Mouse (Mus musculus): ENCODE results near the gene Tceal3.
"Not testable (repeated sequence)": the region's sequence is repeated elsewhere in the genome, so short reads cannot be mapped to it uniquely, and the experiment has no call there.

Tceal3 gene

DNA sequence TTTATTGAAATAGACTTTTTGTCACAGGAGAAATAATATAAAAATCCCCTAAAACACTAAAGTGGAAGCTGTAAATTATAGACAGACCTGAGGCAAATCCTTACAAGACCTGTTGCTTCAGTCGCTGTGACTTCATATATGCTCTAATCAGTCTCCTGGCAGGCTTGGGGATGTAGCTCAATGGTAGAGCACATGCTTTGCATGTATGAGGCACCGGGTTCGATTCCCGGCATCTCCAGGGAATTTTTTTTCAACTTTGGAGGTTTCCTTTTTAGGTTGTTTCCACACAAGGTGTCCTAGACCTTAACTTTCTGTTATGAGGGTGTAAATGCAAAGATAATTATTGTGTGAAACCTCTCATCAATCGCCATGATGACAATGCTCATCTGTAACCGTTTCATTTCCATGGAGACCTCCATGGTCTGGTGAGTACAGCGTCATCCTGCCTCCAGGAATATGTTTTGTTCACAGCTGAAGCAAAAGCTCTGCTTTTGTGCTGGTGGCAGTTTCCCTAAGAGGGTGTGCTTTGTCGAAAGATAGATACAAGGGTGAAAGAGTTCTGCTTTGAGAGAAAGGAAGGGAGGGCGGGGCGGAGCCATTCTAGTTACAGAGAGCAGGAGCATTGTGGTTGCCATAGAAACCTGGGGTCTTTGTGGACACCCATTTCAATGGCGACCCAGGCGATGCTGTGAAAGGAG, at the start of gene Tceal3:
TSS of gene Tceal3 (plus strand) at position 644 of the 698 bp plus-strand sequence.
- peak; percentile 77 for DNase-seq

DNA sequence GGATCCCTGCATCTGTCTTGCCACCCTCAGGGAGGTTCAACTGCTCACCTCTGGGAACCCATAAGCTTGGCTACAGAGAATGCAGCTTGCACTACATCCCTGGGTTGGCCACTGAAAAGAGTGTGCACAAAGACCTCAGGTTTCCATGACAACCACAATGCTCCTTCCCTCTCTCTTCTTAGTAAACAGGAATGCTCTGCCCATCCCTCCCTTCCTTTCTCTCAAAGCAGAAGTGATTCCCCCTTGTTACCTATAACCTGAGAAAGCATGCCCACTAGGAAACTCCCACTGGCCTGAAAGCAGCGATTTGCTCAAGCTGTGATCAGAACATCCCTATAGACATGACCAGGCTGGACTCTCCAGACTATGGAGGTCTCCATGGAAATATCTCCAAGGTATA, 46.7 kb upstream of the Tceal3 start, which contains the start of gene Kir3dl2:
TSS of gene Kir3dl2 (minus strand) at position 101 of the 400 bp plus-strand sequence.
- DNase-seq, result not testable (repeated sequence)

DNA sequence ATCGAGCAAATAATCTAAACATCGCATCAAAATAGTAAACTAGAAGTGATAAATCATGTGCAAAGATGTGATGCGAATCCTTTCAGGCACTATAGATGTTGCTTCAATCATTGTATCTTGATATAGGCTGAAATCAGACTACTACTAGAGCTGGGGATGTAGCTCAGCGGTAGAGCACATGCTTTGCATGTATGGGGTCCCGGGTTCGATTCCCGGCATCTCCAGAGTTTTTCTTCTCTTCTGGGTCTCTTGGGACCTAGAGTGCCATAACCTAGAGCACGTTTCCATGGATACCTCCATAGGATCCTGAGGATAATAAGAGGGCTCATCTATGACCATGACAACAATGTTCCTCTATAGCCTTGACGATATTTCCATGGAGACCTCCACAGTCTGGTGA, 21.5 kb upstream of the Tceal3 start:
- not testable (repeated sequence) for DNase-seq

DNA sequence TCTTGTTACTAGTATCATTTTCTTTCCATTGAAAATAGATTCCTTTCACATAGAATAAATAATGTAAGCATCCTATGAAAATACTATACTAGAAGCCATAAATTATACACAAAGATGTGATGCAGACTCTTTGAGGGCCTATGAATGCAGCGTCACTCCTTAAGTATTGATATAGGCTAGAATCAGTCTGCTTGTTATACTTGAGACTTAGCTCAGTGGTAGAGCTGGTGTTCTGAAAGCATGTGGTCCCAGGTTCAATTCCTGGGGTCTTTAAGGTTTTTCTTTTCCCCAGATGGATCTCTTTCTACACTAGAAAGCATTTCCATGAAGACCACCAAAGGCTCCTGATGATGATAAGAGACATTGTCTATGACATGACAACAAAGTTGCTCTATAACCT, 6.0 kb upstream of the Tceal3 start:
- DNase-seq, result no peak

DNA sequence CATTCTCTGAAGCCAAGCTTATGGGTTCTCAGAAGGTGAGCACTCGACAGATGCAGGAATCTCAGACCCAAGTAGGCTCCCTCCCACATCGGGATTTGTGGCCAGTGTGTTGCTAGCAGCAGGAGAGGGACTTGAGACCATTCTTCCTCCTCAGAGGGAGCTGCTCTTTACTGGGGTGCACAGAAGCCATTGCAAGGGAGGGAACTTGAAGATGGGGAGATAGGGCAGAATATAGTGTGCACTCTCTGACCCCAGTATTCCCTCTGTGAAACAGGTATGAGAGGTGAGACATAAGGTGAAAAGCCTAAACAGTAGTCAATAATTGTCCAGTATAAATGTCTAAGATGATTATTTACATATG, 235 bp downstream of the Tceal3 start:
- no peak for DNase-seq

DNA sequence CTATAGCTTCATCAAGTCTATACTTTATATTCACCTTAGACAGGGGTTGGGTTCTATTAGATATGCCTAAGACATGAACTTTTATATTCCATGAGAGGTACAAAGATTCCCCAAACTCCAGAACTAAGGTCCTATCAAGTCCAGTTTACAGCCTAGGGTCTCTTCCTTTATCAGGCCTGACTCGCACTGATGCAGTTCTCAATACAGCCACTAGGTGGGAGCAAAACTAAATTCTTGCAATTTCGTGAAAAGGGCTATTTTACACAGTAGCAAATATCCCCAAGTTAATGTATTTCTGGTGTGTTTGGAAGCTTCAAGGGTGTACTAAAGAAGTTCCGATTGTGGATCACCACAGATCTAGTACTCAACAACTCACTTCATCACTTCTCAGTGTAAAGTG, 8.8 kb downstream of the Tceal3 start:
- peak; percentile 44 for DNase-seq

DNA sequence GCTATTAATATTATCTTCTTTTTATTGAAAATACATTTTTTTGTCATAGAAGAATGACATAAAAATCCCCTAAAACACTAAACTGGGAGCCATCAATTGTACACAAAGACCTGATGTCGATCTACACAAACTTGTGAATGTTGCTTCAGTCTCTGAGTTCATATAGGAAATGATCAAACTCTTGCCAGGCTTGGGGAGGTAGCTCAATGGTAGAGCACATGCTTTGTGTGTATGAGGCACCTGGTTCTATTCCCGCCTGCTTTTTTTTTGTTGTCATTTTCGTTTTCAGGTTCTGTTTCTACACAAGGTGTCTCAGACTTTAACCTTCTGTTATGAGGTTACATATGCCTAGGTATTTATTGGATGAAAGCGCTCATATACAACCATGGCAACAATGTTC, 16.3 kb downstream of the Tceal3 start:
- DNase-seq, result no peak

DNA sequence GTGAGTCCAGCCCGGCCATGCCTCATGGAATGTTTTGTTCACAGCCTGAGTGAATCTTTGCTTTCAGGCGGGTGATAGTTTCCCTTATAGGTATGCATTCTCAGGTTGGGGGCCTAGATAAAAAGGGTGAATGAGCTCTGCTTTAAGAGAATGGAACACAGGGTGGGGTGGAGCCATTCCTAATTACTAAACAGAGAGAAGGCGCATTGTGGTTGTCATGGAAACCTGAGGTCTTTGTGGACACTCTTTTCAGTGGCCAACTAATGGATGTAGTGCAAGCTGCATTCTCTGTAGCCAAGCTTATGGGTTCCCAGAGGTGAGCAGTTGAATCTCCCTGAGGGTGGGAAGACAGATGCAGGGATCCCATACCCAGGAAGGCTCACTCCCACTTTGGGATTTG, 16.8 kb downstream of the Tceal3 start:
- DNase-seq, result peak; percentile 10

DNA sequence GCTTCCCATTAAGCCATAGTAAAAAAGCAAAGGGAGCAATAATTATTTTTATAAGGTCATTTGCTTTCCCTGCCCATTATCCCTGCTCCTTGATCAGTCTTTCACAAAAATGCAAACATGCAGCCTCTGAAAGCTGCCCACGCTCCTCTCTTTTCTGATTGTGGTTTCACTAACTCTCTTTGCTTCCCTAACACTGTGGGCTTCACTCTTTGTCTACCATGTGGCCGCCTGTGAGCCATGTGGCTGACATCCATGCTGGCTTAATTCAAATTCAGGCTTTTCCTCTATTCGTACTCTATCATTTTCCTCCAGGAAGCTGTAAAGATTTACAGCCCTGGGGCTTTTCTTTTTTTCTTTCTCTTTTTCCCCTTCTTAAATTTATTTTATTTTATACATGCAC, 20.7 kb downstream of the Tceal3 start:
- no peak for DNase-seq

DNA sequence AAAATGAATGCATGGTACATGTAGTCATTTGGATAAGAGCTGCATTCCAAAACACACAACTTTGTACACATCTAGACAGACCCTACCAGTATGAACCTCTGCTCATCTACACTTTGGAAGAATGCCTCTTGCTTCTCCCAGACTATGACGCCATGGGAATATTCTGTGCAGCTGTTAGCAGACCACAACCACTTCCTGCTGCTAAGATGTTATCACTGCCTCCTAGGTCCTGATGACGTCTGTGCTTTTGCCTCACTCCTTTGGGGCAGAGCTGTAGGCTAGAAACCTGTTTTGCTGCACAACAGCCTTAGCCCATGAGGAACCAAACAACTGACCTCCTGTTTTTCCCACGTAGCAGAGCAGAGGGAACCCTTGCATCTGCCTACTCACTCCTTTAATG, 25.2 kb downstream of the Tceal3 start:
- not testable (repeated sequence) for DNase-seq

DNA sequence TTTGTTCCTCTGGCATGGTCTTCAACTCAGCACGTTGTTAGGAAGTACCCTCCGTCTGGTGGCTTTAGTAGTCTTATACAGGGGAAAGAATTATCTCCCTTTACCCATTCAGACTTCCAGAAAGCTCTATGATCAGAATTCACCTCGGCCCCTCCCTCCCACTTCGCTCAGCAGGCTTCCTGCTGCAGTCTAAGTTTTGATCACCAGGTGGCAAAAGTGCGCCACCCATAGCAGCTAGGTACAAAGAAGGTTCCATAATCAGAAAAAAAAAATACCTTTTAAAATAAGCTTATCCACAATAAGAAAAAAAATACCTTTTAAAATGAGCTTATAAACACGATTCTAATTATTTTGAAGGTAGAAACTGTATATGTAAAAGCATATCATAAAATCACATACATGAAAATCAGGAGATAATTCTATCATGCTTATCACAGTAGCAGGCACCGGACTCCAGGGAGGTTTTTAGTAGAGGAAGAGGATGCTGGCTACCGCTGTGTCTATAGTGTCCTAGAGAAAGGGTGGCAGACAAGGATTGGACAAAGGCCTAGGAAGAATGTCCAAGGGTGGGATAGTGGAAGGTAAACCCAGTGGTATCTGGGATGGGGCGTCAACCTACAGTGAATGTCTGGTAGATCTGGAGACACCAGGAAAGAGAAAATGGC, 34.4 kb downstream of the Tceal3 start:
- peak; percentile 47 for DNase-seq

DNA sequence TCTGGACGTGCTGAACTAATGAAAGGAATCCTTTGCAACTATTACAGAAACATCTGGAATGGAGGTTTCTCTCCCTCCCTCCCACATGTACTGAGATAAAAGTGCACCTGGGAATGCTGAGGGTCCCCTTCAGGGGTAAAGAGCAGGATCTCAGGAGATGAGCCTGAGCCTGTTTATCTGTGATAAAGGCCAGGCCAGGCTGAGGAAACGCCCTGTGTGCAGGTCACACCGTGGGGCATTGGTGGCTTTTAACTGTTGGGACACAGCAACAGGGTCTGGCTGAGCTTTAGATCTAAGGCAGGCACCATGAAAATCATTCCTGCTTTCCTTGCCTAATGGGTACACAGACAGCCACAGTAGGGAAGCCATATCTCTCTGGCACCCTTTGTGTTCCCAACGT, 35.3 kb downstream of the Tceal3 start:
- DNase-seq, result no peak

DNA sequence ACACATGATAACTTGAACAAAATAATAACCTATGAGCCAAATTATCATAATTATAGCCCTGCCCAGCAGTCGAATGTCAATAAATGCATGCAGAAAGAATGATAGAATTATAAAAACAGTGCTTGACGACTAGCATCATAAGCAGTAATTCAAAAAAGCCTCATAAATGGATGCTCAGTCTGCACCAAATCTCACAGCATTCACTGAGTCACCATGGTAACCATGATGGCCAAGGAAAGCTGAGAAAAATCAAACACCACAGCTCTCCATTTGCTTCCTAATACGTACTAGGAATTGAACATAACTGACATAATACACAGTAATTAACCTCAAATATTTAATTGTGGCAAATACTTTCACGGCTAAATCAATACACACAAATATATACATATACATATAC, 44.5 kb downstream of the Tceal3 start:
- no peak for DNase-seq

DNA sequence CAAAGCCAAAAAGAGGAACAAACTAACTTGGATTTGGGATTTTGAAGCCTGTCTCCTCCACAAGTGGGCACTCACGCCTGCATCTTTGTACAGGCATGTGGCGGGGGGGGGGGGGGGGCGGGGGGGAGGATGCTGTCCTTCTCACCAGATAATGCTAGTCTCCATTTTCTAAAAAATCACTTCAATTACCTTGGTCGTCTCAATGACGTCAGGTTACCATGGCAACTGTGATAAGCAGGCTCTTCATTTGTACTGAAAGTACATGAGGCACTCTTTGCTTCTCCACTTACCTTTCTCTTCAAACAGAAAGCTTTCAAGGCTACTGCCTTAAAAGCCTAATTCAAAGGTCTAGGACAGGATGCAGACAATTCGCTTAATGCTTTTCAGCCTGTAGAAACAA, 49.1 kb downstream of the Tceal3 start:
- peak; percentile 39 for DNase-seq

DNA sequence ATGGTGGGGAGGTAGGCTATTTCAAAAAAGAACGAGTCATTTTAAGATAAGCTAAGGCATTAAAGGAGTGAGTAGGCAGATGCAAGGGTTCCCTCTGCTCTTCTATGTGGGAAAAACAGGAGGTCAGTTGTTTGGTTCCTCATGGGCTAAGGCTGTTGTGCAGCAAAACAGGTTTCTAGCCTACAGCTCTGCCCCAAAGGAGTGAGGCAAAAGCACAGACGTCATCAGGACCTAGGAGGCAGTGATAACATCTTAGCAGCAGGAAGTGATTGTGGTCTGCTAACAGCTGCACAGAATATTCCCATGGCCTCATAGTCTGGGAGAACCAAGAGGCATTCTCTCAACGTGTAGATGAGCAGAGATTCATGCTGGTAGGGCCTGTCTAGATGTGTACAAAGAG, 55.2 kb downstream of the Tceal3 start:
- not testable (repeated sequence) for DNase-seq

DNA sequence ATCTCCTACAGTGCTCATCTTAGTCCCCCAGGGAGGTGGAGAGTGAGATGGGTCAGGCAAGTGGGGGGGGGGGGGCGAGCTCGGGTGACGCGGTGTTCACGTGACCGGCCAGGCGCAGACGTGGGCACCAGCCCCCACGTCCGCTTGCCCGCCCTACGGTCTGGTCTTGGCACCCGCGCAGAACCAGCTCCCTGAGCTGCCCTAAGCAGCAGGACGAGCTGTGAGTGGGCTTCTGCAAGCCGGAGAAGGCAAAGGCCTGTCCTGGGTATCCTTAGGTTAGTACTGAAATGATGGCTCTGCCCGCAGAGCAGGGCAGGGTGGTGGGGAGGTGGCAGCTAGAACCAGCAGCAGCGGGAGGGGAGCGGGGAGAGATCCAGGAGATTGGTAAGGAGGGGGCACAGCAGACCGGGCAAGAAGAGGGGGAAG, 75.7 kb downstream of the Tceal3 start:
- DNase-seq, result peak; percentile 13

DNA sequence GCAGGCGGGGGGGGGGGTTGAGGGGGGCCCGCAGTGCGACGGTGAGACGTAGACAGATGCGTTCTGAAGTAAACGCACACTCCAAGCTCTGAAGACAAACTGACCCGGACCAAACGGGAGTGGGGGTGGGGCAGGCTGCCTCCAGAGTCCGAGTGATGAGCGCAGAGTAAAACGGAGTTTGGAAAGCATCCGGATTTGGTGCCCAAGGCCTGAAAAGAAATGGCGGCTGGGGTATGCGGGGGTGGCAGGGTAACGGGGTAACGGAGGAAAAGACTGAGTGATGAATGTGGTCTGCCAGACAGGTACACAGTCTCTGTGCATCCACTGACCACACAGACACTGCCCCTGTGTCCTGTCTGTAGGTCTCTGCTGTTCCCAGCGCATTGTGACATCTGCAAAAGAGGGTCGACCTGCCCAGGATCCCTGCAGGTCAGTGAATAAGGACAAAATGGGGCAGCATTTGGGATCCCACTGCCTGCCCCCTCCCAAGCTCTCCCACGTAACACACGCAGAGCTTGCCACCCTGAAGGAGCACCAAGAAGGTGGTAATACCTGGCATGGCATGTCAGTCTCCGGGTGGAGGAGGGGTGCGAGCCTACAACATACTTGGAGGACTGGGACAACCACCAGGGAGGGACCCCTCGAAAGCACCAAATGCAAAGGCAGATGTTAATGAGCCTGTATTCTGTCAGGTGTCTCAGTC, 76.3 kb downstream of the Tceal3 start:
- DNase-seq, result peak; percentile 21

DNA sequence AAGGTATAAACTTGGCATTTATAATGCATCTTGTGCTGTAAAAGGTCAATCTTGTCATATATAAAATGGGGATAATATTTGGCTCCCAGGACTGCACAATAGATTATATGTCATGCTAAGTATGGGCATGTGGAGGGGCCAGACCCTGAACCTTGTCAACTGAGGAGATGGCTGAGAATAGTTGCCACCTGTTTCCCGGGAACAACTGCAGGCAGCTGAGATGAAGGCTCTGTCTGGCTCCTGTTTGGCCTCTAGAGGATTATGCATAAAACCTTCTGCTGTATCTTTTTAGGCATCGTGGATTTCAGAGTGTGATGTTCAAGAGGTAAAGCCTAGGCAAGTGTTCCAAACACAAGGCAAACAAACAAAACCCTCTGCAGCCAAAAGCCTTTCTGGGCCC, 78.2 kb downstream of the Tceal3 start:
- no peak for DNase-seq

DNA sequence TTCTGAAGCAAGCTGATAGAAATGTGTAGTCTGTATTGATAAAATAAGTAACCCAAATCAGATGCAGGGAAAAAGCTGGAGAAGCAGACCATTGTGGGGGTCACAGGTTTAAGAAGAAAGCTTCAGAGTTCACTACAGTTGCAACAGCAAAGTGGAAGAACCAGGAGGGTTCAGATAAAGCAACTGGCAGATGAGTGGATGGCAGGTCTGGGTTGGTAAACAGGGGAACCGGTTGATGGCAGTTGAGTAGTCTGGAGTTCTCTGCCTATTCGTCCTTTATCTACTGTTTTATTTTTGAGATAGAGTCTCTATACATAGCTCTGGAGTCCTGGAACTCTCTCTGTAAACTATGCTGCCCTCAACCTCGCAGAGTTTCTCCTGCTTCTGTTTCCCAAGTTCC, 90.3 kb downstream of the Tceal3 start:
- DNase-seq, result no peak

DNA sequence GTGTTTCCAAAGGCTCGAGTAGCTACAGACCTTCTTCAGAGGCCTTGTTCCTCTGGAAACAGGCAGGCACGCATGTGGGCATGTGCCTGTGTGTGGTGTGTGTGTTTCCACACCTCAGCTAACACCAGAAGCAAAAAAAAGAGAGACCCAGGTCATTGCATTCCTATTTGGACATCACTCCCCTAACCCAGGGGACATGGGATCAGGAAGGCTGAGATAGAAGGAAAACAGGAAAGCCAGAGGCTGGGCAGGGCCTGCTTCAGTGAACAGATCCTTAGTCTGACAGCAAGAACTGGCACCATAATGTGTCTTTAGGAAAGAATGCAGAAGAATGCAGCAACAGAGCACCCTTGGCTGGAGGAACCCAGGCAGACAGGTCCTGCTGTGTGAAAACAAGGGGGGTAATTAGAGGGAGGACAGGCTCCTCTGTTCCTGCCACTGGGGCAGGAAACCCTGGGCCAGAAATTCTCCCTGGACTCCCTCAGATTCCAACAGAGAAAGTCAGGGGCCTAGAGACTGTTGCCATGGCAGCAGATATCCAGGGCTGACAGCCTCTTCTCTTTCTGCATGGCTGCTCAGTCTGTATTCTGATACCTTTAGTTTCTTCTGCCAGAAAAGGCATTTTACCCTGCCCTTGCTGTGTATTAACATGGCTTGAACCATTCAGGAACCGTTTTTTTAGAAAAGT, 101.1 kb downstream of the Tceal3 start:
- DNase-seq, result not testable (repeated sequence)

DNA sequence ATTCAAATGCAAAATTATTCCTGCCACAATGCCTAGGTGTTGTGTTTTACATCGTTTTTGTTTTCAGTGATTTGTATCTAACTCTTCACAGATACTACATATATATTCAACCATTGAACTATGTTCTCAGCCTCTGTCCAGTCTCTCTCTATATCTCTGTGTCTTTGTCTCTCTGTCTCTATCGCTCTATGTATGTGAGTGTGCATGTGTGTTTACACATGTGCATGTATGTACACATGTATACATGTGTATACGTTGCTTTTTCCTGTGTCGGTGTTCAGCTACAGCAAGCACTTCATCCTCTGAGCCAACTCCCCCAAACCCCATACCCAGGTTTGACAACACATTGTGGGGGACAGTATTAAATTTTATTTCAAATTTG, 101.6 kb downstream of the Tceal3 start:
- DNase-seq, result no peak

DNA sequence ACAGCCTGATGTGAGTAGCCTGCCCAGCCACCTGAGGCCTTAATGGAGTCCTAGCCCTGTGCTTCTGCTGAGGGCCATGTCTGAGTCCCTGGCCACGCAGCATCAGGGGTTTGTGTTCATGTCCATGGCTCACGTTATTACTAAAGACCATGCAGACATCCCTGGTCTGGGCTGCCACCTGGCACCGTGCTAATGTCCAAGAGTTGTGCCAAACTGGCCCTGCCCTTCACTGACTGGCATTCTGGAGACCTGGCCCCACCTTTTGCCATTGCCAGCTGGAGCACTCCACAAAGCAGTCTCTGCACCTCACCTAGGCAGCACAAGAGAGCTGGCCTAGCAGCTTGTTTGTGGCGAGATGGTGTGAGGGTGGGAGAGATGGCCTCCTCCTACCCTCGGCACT, 102.6 kb downstream of the Tceal3 start:
- no peak for DNase-seq

DNA sequence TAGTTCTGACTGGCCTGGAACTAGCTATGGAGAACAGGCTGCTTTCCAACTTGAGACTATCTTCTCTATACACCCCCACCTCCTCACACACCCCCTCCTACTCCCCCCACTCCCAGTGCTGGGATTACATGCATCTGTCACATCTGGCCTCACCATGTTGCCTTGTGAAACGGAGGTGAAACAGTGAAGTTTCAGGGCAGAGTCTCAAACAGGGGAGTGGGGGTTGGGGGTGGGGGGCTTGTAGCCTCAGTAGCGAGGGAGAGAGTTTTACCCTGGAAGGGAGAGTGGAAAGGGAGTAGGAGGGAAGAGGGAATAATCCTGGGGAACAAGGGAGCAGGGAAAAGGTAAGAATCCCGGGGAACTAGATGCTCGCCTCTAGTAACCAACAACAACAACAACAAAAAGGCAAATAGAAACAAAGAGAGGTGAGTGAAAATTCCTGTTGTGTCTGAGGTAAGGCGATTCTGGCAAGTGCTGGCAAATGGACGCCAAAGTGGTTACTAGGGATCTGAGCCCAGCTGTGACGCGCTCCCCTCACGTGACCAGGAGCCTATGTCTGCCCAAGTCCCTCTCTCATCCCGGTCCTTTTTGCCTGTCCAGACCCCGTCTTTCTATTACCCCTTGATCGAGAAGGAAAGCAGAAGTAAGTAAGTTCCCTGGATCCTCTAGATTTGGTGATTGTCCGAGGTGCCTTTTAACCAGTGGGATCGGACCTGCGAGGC, 117.0 kb downstream of the Tceal3 start, which contains the start of gene Tceal1:
TSS of gene Tceal1 (plus strand) at position 537 of the 722 bp plus-strand sequence.
- peak; percentile 78 for DNase-seq

All from embryo, embryonic 11 days (tissue).